4 mouse cellular contexts compared by ENCODE assay signal in the genomic region with DNA sequence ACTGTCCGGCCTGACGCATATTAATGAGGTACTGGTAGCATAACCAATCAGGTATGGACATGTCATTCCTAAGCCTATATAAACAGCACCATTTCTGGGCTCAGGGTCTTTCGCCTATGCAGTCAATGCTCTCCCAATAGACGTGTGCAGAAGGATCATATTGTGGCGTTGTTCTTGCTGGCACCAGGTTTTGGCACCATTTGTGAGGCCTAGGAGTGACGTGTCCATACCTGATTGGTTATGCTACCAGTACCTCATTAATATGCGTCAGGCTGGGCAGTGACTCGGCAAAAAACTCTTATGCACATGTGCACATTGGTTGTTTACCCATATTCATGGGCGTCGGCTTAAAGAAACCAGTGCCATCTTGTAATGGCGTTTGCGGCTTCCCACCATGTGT.
DNase-seq lines count a peak whose midpoint lies in the region.

No protein-coding gene starts in this region.

- DNase-seq in ES-CJ7 (ENCODE audit: low read depth, low spot score) (peak; percentile 31), R1 (ENCODE audit: low read depth, low spot score) (peak; percentile 51), ZHBTc4 (ENCODE audit: low read depth, low spot score) (peak; percentile 16)
- peak; percentile 87 for DNase-seq in heart, adult 11 months

Comparison
In these comparisons a context has a peak if more than half of its experiments do, and no peak if none do; other contexts are left out.
1. Peak in every context shown above with its lines: DNase-seq.
2. DNase-seq: peak in every context shown above with its lines; median percentile 87 in heart, adult 11 months; 51 in R1; 31 in ES-CJ7; 16 in ZHBTc4.